Mouse (Mus musculus) neural tube, embryonic 15.5 days (tissue): ENCODE measurements around the gene 1190002N15Rik. TPM values are rescaled to one million over a fixed set of nuclear protein-coding genes. Genes with fewer than 3 reads are reported as not detected.

Experiments used
- ATAC-seq: fragments of 200-750 bp; cut with Nextera tagmentation; 2 replicates; pipeline ENCODE4 v1.8.0; 2017; ENCODE audit warnings: mild to moderate bottlenecking, moderate TSS enrichment, moderate library complexity; ENCODE audit not compliant: low FRiP score
- H3K27ac ChIP-seq: fragments of 300-500 bp; sonication (generic); replicated peaks from 2 replicates; pipeline ENCODE4 v1.5.1; 2015; ENCODE audit warnings: mild to moderate bottlenecking, inconsistent platforms
- H3K27me3 ChIP-seq: fragments of 300-500 bp; sonication (generic); replicated peaks from 2 replicates; pipeline ENCODE4 v1.6.1; 2015; ENCODE audit warnings: inconsistent platforms
- H3K36me3 ChIP-seq: fragments of 300-500 bp; sonication (generic); 2 replicates; pipeline ENCODE4 v1.6.1; 2015; ENCODE audit warnings: inconsistent platforms
- H3K4me1 ChIP-seq: fragments of 300-500 bp; sonication (generic); 2 replicates; pipeline ENCODE4 v1.6.1; 2015; ENCODE audit warnings: inconsistent platforms
- H3K4me2 ChIP-seq: fragments of 300-500 bp; sonication (generic); 2 replicates; pipeline ENCODE4 v1.6.1; 2015; ENCODE audit warnings: inconsistent platforms, mild to moderate bottlenecking, moderate library complexity
- H3K4me3 ChIP-seq: fragments of 300-500 bp; sonication (generic); replicated peaks from 2 replicates; pipeline ENCODE4 v1.5.1; 2015; ENCODE audit warnings: mild to moderate bottlenecking, inconsistent platforms
- H3K9ac ChIP-seq: fragments of 300-500 bp; sonication (generic); replicated peaks from 2 replicates; pipeline ENCODE4 v1.6.1; 2015; ENCODE audit warnings: mild to moderate bottlenecking, inconsistent platforms
- H3K9me3 ChIP-seq: fragments of 300-500 bp; sonication (generic); replicated peaks from 2 replicates; pipeline ENCODE4 v1.6.1; 2016; ENCODE audit warnings: inconsistent platforms
- WGBS: fragments of 180-500 bp; shearing (Covaris S2); methylation state at CpG from one replicate; pipeline ENCODE4 v1.1.7; 2015; ENCODE audit warnings: mixed read lengths; 5-methylcytosine and 5-hydroxymethylcytosine counted together
- polyA plus RNA-seq: library from polyadenylated mRNA; unstranded; fragments of >200 nt; fragmentation: Nextera tagmentation; extraction: Ambion mirVana; gene quantifications from 2 replicates; pipeline ENCODE4 v1.2.1, GENCODE M21; 2015

The 1190002N15Rik gene
- polyA plus RNA-seq, 1 experiment from 2014 or later: 13.3 TPM

GRCm38 (mm10) chr9:94472963-94473582, 64.8 kb downstream of the 1190002N15Rik start:
- Histone ChIP-seq H3K9me3 (no peaks in the 10 kb centered on the region), H3K4me3 (no peak overlapping the region), H3K27me3 (no peaks in the 10 kb centered on the region), H3K4me1 (peaks cover 10% of the 10 kb centered on the region), H3K27ac (peak overlapping the region; percentile 62), H3K4me2 (peak overlapping the region; percentile 19), H3K36me3 (no peaks in the 10 kb centered on the region), H3K9ac (no peak overlapping the region)
- ATAC-seq: peak; percentile 89; the same call in 1 of the 2 replicates
- WGBS: 49% methylated on average over 10 of the region's 10 CpGs

GRCm38 (mm10) chr9:94471485-94471884, 66.4 kb downstream of the 1190002N15Rik start:
- Histone ChIP-seq H3K9ac (no peak overlapping the region), H3K4me3 (no peak overlapping the region), H3K27me3 (no peaks in the 10 kb centered on the region), H3K4me1 (peaks cover 10% of the 10 kb centered on the region), H3K4me2 (no peak overlapping the region), H3K36me3 (no peaks in the 10 kb centered on the region), H3K9me3 (no peaks in the 10 kb centered on the region), H3K27ac (no peak overlapping the region)
- 55% methylated on average over 2 of the region's 2 CpGs for WGBS
- no peak for ATAC-seq

Other genes starting within 250 kb of the 1190002N15Rik start
- gene Slc9a9, start 131.8 kb upstream of the 1190002N15Rik start, polyA plus RNA-seq: 9.2 and 10.5 TPM in 2 replicates